ENCODE assay signal across 13 mouse cellular contexts in genomic region chr6:90969341-90969871, GRCm38 (mm10). TPM values are rescaled to one million over a fixed set of nuclear protein-coding genes. Genes with fewer than 3 reads are reported as not detected.
A peak's percentile ranks its signal among the peaks of the same experiment; 100 is the strongest.
DNase-seq lines count a peak whose midpoint lies in the region; ATAC-seq and TF ChIP-seq lines count a peak whose summit lies in the region.
"Had no signal": no experiment of that assay in that cellular context is flagged by ENCODE, and none has a peak within 500 bp of the region (broad histone marks: within the 10 kb centered on the region; RNA-seq: fewer than 3 reads in every experiment).

No protein-coding gene starts in this region.

- ATAC-seq in embryonic facial prominence, embryonic 13.5 days (ENCODE audit: insufficient number of reproducible peaks, insufficient read depth, low FRiP score, low TSS enrichment, low read depth): no peak
- ATAC-seq in kidney, embryonic 14.5 days (ENCODE audit: low FRiP score, low TSS enrichment): 0 out of 2 replicates have a peak, but pooled peaks have one; percentile 46
- no peak for ATAC-seq in embryonic facial prominence, embryonic 15.5 days (ENCODE audit: insufficient number of reproducible peaks, low FRiP score, low TSS enrichment, low read depth)
- ATAC-seq: liver, embryonic 12.5 days had no signal

- peak; percentile 85 for TF ChIP-seq EP300 in CH12.LX (IDR thresholded peaks at IDR 0.05; ENCODE audit: low read length)

- no peak for DNase-seq in embryonic facial prominence, embryonic 10.5 days (ENCODE audit: low spot score)
- no peak for DNase-seq in kidney, postnatal 25 days
- peak; percentile 40 for DNase-seq in CH12.LX (ENCODE audit: extremely low read depth)
- DNase-seq in left cerebral cortex, postnatal 4 days: no peak
- DNase-seq in spleen, adult 12 weeks (ENCODE audit: low spot score): no peak
- DNase-seq: cerebellum, postnatal 25 days; kidney, postnatal 14 days; lung, postnatal 4 days; spleen, adult 18-20 months had no signal

- no peak for TF ChIP-seq CTCF in CH12.LX (conservative IDR thresholded peaks at IDR 0.05 in 1 of 2, IDR thresholded peaks at IDR 0.05 in 1 of 2; ENCODE audit: low read depth in 2 of 2, low read length in 2 of 2)

- 0 out of 2 replicates have a peak overlapping the region, but pooled peaks have one; percentile 23 for H3K27ac ChIP-seq in embryonic facial prominence, embryonic 13.5 days
- no peak overlapping the region for H3K27ac ChIP-seq in embryonic facial prominence, embryonic 10.5 days (replicated peaks)
- peak overlapping the region; percentile 24; the same call in 1 of the 2 replicates for H3K27ac ChIP-seq in kidney, embryonic 14.5 days (ENCODE audit: low read depth, low read length)
- no peak overlapping the region for H3K27ac ChIP-seq in CH12.LX (ENCODE audit: insufficient read depth, low read depth)
- 0 out of 2 replicates have a peak overlapping the region, but pooled peaks have one; percentile 39 for H3K27ac ChIP-seq in embryonic facial prominence, embryonic 15.5 days (replicated peaks)
- H3K27ac ChIP-seq: liver, embryonic 12.5 days had no signal

- TF ChIP-seq RAD21 in CH12.LX (IDR thresholded peaks at IDR 0.05; ENCODE audit: low read depth, low read length): no peak

- H3K79me2 ChIP-seq in CH12.LX (replicated peaks; ENCODE audit: control insufficient read depth, extremely low read depth, insufficient read depth, poor library complexity, severe bottlenecking): no peaks in the 10 kb centered on the region

- H3K4me3 ChIP-seq in embryonic facial prominence, embryonic 13.5 days: no peak overlapping the region
- no peak overlapping the region for H3K4me3 ChIP-seq in embryonic facial prominence, embryonic 10.5 days
- no peak overlapping the region for H3K4me3 ChIP-seq in kidney, embryonic 14.5 days (ENCODE audit: low read length)
- no peak overlapping the region for H3K4me3 ChIP-seq in CH12.LX (replicated peaks in 1 of 3; ENCODE audit: low read depth in 2 of 3, low read length in 2 of 3, poor library complexity in 1 of 3)
- H3K4me3 ChIP-seq in embryonic facial prominence, embryonic 15.5 days (replicated peaks): no peak overlapping the region
- H3K4me3 ChIP-seq: liver, embryonic 12.5 days had no signal

- H3K4me2 ChIP-seq in embryonic facial prominence, embryonic 13.5 days: no peak overlapping the region
- H3K4me2 ChIP-seq in kidney, embryonic 14.5 days (replicated peaks; ENCODE audit: low read depth, low read length): no peak overlapping the region
- no peak overlapping the region for H3K4me2 ChIP-seq in CH12.LX (ENCODE audit: insufficient read depth, low read depth, poor library complexity, severe bottlenecking)
- no peak overlapping the region for H3K4me2 ChIP-seq in embryonic facial prominence, embryonic 15.5 days (replicated peaks)
- H3K4me2 ChIP-seq: liver, embryonic 12.5 days had no signal

- in situ Hi-C loops in CH12.LX (cut with MboI; ENCODE audit: low pct_ligation_motif_present, low pct_unique_long_range_greater_than_20kb, low sequenced_read_pairs): no loop called here

- no peak overlapping the region for H3K9ac ChIP-seq in embryonic facial prominence, embryonic 13.5 days
- H3K9ac ChIP-seq in kidney, embryonic 14.5 days (ENCODE audit: low read depth, low read length): no peak overlapping the region
- H3K9ac ChIP-seq in CH12.LX (ENCODE audit: insufficient read depth, low read depth): no peak overlapping the region
- H3K9ac ChIP-seq in embryonic facial prominence, embryonic 15.5 days: no peak overlapping the region
- H3K9ac ChIP-seq: liver, embryonic 12.5 days had no signal

- peaks cover 11% of the 10 kb centered on the region for H3K4me1 ChIP-seq in embryonic facial prominence, embryonic 13.5 days
- peaks cover 10% of the 10 kb centered on the region for H3K4me1 ChIP-seq in embryonic facial prominence, embryonic 10.5 days
- peaks cover 10% of the 10 kb centered on the region for H3K4me1 ChIP-seq in kidney, embryonic 14.5 days (ENCODE audit: control insufficient read depth, insufficient read depth, low read length)
- peaks cover 9 to 21% of the 10 kb centered on the region in 2 experiments for H3K4me1 ChIP-seq in CH12.LX (ENCODE audit: control insufficient read depth in 1 of 2, insufficient read depth in 2 of 2)
- H3K4me1 ChIP-seq in embryonic facial prominence, embryonic 15.5 days: peaks cover 8% of the 10 kb centered on the region; the same call in 1 of the 2 replicates
- H3K4me1 ChIP-seq: liver, embryonic 12.5 days had no signal

- no peaks in the 10 kb centered on the region for H3K36me3 ChIP-seq in embryonic facial prominence, embryonic 13.5 days
- no peaks in the 10 kb centered on the region for H3K36me3 ChIP-seq in embryonic facial prominence, embryonic 10.5 days (replicated peaks)
- H3K36me3 ChIP-seq in kidney, embryonic 14.5 days (ENCODE audit: control insufficient read depth, insufficient read depth, low read length): no peaks in the 10 kb centered on the region
- no peaks in the 10 kb centered on the region for H3K36me3 ChIP-seq in CH12.LX (replicated peaks in 1 of 2; ENCODE audit: control insufficient read depth in 1 of 2, insufficient read depth in 1 of 2, low read length in 1 of 2)
- H3K36me3 ChIP-seq in embryonic facial prominence, embryonic 15.5 days: no peaks in the 10 kb centered on the region
- H3K36me3 ChIP-seq: liver, embryonic 12.5 days had no signal

- no peaks in the 10 kb centered on the region for H3K9me3 ChIP-seq in embryonic facial prominence, embryonic 13.5 days
- no peaks in the 10 kb centered on the region for H3K9me3 ChIP-seq in embryonic facial prominence, embryonic 10.5 days
- H3K9me3 ChIP-seq in kidney, embryonic 14.5 days (ENCODE audit: control insufficient read depth, low read length): no peaks in the 10 kb centered on the region
- no peaks in the 10 kb centered on the region for H3K9me3 ChIP-seq in CH12.LX (replicated peaks; ENCODE audit: low read length)
- no peaks in the 10 kb centered on the region for H3K9me3 ChIP-seq in embryonic facial prominence, embryonic 15.5 days (replicated peaks)
- H3K9me3 ChIP-seq: liver, embryonic 12.5 days had no signal

- dilution Hi-C loops in CH12.LX (cut with MboI; ENCODE audit: extremely low pct_ligation_motif_present, extremely low pct_unique_long_range_greater_than_20kb, low sequenced_read_pairs): no loop called here

- intact Hi-C loops in left cerebral cortex, postnatal 4 days (cut with DNase I): no loop called here

- no peak for TF ChIP-seq POLR2A in CH12.LX (IDR thresholded peaks at IDR 0.05; ENCODE audit: low read depth, low read length)

- WGBS in embryonic facial prominence, embryonic 13.5 days: 50% methylated on average over 2 of the region's 2 CpGs
- 66% methylated on average over 2 of the region's 2 CpGs for WGBS in embryonic facial prominence, embryonic 10.5 days
- 34% methylated on average over 2 of the region's 2 CpGs for WGBS in kidney, embryonic 14.5 days
- 41% methylated on average over 2 of the region's 2 CpGs for WGBS in embryonic facial prominence, embryonic 15.5 days

- no peaks in the 10 kb centered on the region for H3K27me3 ChIP-seq in embryonic facial prominence, embryonic 13.5 days
- H3K27me3 ChIP-seq in embryonic facial prominence, embryonic 10.5 days (replicated peaks; ENCODE audit: low read depth, poor library complexity, severe bottlenecking): no peaks in the 10 kb centered on the region
- H3K27me3 ChIP-seq in kidney, embryonic 14.5 days (ENCODE audit: control insufficient read depth, insufficient read depth, low read length): no peaks in the 10 kb centered on the region
- H3K27me3 ChIP-seq in CH12.LX (replicated peaks): peaks cover 8% of the 10 kb centered on the region
- no peaks in the 10 kb centered on the region for H3K27me3 ChIP-seq in embryonic facial prominence, embryonic 15.5 days
- H3K27me3 ChIP-seq: liver, embryonic 12.5 days had no signal

TF ChIP-seq in CH12.LX, 34 proteins besides CTCF, POLR2A, EP300 and RAD21:
- TF ChIP-seq POLR2AphosphoS2 (IDR thresholded peaks at IDR 0.05; ENCODE audit: low read depth, low read length) (no peak), ETS1 (conservative IDR thresholded peaks at IDR 0.05; ENCODE audit: low read depth, low read length) (peak; percentile 29; the same call in 1 of the 2 replicates), MEF2A (IDR thresholded peaks at IDR 0.05; ENCODE audit: borderline replicate concordance, low read depth, low read length) (peak; percentile 68; the same call in 1 of the 2 replicates), TCF12 (IDR thresholded peaks at IDR 0.05; ENCODE audit: low read depth, low read length) (peak; percentile 47; the same call in 1 of the 2 replicates), BHLHE40 (IDR thresholded peaks at IDR 0.05; ENCODE audit: low read depth, low read length) (peak; percentile 26; the same call in 1 of the 2 replicates), USF2 (conservative IDR thresholded peaks at IDR 0.05; ENCODE audit: low read depth, low read length) (no peak), ZNF384 (IDR thresholded peaks at IDR 0.05; ENCODE audit: low read depth, low read length) (peak; percentile 41), IRF4 (IDR thresholded peaks at IDR 0.05; ENCODE audit: low read depth, low read length) (peak; percentile 63; the same call in 1 of the 2 replicates)

RNA-seq across cellular contexts. Expression of gene Iqsec1, which starts 19.1 kb away (rescaled TPM):
- 11.6 and 13.1 TPM in 2 replicates for polyA plus RNA-seq in embryonic facial prominence, embryonic 13.5 days (2015; fragmentation: Nextera tagmentation; extraction: Ambion mirVana)
- 6.6 and 8.0 TPM in 2 replicates for polyA plus RNA-seq in embryonic facial prominence, embryonic 10.5 days (2016; fragmentation: Nextera tagmentation; extraction: Ambion mirVana)
- polyA plus RNA-seq in kidney, embryonic 14.5 days (2014; fragmentation: Nextera tagmentation; extraction: Ambion mirVana): 11.9 and 16.1 TPM in 2 replicates
- total RNA-seq in CH12.LX (2012; rRNA removed) (62.4 and 83.5 TPM in 2 replicates), CH12.LX (2014; rRNA removed) (11.2 and 17.0 TPM in 2 replicates)
- polyA plus RNA-seq in CH12.LX (2012; ENCODE audit: insufficient read length, low read depth): 75.8 and 90.4 TPM in 2 replicates
- polyA plus RNA-seq in embryonic facial prominence, embryonic 15.5 days (2015; fragmentation: Nextera tagmentation; extraction: Ambion mirVana): 11.4 and 15.0 TPM in 2 replicates
- 100 to 1,000 TPM; 137 to 174 TPM for total RNA-seq in left cerebral cortex, postnatal 4 days (2021)

Comparison
In these comparisons a context has a peak if more than half of its experiments do, and no peak if none do; other contexts are left out.
1. H3K27ac ChIP-seq: peak in embryonic facial prominence, embryonic 13.5 days (single experiment), kidney, embryonic 14.5 days (single experiment) and embryonic facial prominence, embryonic 15.5 days (single experiment); none in embryonic facial prominence, embryonic 10.5 days (single experiment) and CH12.LX (single experiment).